Mouse (Mus musculus) 3134 (cell line): ENCODE measurements around the gene Cdh18.

Experiments
- DNase-seq: peaks from one replicate; pipeline ENCODE4 v3.0.0-alpha.2; 2011; ENCODE audit warnings: low spot score; ENCODE audit not compliant: insufficient read length; ENCODE audit errors: extremely low read depth

Cdh18 gene

GRCm38 (mm10) chr15:23430021-23430420, 881.2 kb downstream of the Cdh18 start:
- peak; percentile 22 for DNase-seq

- no peak for DNase-seq
Measured at GRCm38 (mm10) chr15:23448542-23448941, 899.7 kb downstream of the Cdh18 start.

DNA sequence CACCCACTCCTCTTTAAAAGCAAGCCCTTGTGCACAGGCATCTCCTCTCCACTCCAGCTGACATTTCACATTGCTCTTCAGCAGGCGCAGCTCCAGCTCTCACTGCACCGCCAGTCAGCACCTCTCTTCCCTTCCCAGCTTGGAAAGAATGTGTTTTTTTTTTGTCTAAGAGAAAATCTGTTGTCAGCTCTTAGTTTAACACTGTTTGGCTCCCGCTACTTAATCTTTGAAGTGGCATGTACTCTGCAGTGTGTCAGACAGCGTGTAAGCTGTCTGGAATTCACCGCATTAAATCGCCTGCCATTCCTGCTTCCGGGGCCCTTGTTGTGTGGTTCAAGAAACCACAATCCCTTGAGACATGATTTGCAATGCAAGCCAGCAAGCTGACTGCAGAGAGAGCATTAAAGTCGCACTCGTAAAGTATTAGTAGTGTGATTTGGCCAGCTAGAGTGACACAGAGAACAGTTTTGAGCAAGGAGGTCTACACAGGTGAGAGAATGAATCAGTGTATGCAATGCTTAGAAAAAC, 903.3 kb downstream of the Cdh18 start:
- DNase-seq = peak; percentile 1

- DNase-seq = no peak
Measured at GRCm38 (mm10) chr15:23453331-23453730, 904.5 kb downstream of the Cdh18 start.

DNA sequence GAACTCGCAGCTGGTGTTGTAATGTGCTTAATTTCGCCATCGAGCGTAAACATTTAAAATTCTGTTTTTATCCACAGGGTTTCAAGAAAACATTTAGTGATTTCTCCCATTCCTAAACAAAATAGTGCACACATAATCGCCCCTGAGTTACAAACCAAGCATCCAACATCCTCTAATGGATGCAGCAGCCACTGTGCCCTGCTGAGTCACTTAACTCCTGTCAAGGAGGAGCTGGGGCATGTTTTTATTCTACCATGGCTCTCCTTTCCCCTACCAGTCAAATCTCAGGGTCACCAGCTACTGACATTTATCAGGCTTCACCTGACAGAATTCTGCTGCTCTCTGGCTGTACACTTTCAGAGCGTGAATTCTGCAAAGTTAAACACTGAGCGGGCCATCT, 906.5 kb downstream of the Cdh18 start:
- no peak for DNase-seq

- DNase-seq = no peak
Measured at GRCm38 (mm10) chr15:23457401-23457800, 908.6 kb downstream of the Cdh18 start.

DNA sequence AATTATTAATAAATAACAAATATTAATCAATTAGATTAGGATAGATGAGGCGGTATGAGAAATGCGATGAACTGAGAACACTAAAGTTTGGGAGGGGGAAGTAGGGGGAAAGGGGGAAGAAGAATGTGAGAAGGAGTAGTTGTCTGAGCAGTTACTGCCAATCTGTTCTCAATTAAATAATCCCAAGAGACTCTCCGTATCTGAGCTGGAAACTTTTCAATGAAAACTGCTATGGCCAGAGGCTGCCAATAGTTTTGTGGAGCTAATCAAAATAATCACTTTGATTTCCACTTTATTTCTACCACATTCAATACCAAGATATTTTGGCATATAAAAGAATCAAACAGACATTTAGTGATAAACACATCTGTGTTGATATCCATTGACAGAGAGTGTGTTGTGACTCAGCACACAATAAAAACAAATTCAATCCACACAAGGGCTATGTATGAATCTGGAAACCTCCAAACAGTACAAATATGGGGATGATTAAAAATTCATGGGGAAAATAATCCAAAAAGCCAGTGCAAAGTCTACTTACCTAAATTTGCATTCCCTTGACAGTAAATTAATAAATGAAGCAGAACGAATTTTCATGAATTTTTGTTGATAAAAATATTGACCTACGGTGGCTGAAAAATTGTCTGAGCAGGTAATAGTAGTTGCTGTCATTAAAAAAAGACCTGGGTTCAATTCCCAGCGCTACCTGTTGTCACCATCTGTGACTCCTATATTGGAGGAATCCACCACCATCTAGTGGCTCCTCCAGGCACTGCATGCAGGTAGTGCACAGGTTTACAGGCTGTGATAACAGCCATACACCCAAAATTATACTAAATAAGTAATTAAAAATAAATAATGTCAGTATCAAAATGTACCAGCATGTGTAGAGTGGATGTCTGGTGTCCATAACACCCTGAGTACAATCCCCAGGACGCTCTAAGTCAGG, 922.0 kb downstream of the Cdh18 start:
- no peak for DNase-seq

DNA sequence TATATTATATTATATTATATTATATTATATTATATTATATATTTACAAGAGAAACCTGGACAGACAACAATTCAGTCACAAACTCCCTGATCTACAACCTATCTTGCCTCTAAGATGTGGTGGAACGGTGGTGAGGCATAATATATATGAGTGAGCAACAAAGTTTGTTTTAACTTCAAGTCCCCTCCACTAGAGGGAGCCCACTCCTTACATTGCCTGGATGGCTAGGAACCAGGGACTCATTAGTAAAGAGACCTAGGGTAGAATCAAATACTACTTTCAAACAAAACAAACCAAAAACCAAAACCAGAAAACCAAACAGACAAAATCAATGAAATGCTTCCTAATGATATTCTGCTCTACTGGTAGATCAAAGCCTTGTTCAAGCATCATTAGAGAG, 937.5 kb downstream of the Cdh18 start:
- DNase-seq = no peak

GRCm38 (mm10) chr15:23506480-23506879, 957.7 kb downstream of the Cdh18 start:
- no peak for DNase-seq

GRCm38 (mm10) chr15:23509694-23510093, 960.9 kb downstream of the Cdh18 start:
- DNase-seq = no peak

DNA sequence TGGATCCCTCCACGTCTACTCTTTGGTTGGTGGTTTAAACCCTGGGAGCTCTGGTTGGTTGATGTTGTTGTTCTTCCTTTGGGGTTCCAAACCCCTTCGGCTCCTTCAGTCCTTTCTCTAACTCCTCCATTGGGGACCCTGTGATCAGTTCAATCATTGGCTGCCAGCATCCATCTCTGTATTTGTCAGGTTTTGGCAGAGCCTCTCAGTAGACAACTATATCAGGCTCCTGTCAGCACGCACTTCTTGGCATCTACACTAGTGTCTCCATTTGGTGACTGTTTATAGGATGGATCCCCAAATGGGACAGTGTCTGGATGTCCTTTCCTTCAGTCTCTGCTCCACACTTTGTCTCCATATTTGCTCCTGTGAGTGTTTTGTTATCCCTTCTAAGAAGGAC, 967.0 kb downstream of the Cdh18 start:
- no peak for DNase-seq

- DNase-seq = no peak
Measured at GRCm38 (mm10) chr15:23518079-23518478, 969.3 kb downstream of the Cdh18 start.
